Mouse (Mus musculus) brain, embryonic 18.5 days (tissue): ENCODE results near the gene Ppm1g.

Source experiments
- DNase-seq: peaks from one replicate; pipeline ENCODE4 v3.0.0-alpha.2; 2012; ENCODE audit warnings: low read depth, low spot score

The Ppm1g gene

GRCm38 (mm10) chr5:31192045-31192938, 28.2 kb downstream of the Ppm1g start:
- peak; percentile 16 for DNase-seq

GRCm38 (mm10) chr5:31190201-31190600, 30.3 kb downstream of the Ppm1g start:
- no peak for DNase-seq

- no peak for DNase-seq
These were observed 32.2 kb downstream of the Ppm1g start for GRCm38 (mm10) chr5:31188223-31188840.

DNA sequence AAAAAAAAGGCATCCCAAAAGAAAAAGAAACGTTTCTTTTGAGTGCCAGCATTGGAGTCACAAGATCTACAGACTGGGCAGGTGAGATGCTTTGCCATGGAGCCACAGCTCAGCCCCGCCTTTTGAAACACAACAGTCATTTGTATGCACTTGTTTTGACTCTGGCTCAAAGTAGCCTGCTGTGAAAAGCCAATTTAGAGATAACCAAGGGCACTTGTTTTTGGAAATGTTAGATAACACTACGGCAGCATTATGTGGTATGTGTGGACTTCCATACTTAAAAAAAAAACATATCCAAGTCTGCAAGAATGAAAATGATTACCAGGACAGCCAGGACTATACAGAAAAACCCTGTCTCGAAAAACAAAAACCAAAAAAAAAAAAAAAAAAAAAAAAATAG, 36.8 kb downstream of the Ppm1g start:
- DNase-seq, result no peak

DNA sequence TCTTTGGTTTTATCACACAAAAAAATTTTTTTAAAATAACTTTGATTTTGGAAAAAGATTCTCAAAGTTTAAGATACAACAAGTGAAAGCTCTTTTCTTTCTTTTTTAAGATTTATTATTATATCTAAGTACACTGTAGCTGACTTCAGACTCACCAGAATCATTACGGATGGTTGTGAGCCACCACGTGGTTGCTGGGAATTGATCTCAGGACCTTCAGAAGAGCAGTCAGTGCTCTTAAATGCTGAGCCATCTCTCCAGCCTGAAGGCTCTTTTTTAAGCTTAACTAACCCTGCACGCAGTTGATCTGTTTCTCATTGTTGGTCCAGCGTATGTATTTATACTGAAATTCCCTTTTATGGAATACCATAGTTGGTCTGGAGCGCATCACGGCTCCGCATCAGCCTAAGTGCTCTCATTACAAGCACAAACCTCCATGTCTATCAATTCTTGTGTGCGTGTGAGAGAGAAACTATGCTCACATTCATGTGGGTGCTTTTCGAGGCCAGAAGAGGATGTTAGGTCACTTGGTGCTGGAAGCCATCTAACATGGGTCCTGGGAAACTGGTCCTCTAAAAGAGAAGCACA, 39.2 kb downstream of the Ppm1g start:
- no peak for DNase-seq

DNA sequence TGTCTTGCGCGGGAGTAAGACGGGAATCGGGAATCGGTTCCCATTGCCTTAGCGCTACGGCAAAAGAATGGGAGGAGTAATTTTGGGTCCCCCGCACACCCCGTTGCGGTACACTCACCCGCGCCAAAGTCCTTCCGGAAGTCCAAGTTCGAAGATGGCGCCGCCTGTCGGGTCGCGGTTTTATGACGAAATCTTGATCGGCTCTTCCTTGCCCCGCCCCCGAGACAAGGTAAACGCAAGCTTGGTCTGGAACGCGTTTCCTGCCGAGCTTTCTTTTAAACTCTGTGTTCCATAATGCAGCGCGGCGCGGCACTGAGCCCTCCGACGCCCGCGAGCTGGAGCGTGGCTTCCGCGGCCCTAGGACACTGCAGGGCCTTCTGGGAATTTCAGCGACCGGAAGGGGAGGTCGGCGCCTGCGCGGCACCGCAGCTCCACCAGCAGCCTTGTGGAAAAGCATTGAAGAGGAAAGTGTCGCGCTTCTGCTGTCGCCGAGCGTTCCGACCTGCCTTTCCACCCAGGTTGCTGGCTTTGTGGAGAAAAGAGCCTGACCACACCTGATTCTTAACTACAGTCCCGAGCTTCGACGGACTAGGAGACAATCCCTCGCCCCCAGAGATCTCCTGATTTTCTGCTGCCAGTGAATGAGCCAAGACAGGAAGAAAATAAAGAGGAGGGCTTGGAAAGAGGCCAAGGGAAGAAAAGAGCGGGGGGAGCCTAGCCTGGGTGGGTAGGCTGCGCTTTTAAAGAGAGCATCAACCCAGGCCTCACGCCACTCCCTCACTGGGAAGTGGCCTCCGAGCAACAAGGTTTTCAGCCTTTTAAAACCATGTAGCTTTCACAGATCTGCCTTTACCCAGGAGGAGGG, 40.5 kb downstream of the Ppm1g start, which contains the start of the genes Gm29609 and Gtf3c2:
Gene Gm29609 (minus strand): TSS at position 146 of the 865 bp plus-strand sequence.
Gene Gtf3c2 (minus strand): TSS at position 379 of the 865 bp plus-strand sequence.
- peak; percentile 97 for DNase-seq

DNA sequence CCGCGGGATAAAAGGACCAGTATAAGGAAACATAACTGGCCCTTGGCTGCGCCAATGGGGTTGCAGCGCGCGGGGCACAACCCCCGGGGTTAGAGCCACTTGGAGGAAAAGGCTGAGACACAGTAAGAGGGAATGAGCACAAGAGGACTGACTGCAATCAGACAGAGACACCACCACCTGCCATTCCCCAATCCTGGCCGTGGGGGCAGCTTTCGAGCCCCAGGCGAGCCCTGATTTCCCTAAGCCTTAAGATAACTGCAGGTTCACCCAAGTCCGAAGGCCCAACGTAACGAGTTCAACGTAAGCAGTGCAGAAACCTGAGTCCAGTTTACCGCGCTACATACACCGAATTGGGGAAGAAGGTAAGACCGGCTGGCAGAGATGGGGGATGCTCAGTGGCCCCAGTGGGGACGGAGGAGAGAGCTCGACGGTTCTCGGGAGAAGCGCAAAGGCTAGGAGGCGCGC, 41.2 kb downstream of the Ppm1g start:
- DNase-seq, result no peak

DNA sequence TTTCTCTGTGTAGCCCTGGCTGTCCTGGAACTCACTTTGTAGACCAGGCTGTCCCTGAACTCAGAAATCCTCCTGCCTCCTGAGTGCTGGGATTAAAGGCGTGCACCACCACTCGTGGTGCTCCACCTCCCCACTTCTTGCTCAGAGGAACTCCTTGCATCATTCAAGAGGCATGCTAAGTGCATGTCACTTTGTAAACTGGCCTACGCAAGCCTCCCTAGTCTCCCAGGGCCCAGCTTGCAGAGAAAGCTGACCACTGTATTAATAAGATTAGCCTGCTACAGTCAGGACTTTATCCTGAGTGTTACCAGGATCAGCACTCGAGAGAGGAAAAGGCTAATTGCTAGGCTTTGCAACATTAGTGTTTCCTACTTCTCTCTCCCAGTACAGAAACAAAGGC, 51.9 kb downstream of the Ppm1g start:
- DNase-seq, result no peak

- DNase-seq, result no peak
These were observed 55.6 kb downstream of the Ppm1g start for GRCm38 (mm10) chr5:31164878-31165277.

DNA sequence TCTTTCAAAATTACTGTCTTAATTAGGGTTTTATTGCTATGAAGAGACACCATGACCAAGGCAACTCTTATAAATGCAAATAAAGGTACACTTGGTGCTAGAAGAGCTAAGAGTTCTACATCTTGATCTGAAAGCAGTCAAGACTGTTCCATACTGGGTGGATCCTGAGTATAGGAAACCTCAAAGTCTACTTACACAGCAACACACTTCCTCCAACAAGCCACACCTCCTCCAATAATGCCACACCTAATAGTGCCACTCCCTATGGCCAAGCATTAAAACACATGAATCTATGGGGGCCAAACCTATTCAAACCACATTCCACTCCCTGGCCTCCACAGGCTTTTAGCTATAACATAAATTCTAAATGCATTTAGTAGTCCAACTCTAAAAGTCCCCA, 58.0 kb downstream of the Ppm1g start:
- DNase-seq, result no peak

DNA sequence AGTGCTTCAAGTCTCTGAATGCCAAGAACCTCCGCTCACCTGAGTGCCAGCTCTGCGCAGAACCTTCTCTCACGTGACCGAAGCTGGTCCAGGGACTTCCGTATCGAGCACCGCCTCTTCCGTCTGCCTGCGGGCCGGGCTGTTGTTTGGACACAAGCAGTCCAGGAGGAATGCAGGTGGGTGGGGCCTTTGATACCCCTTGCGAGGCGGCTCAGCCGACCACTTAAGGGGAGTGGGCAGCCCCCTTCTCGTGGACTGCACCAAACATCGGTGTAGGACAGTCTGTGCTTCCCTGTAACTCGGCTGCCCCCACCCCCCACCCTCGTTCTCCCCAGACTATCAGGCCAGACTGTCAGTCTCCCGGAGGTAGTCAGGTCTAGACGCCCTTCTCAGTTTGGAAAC, 66.3 kb downstream of the Ppm1g start, which contains the start of gene Mpv17:
Gene Mpv17 (minus strand): TSS at position 100 of the 402 bp plus-strand sequence.
- DNase-seq, result peak; percentile 66

DNA sequence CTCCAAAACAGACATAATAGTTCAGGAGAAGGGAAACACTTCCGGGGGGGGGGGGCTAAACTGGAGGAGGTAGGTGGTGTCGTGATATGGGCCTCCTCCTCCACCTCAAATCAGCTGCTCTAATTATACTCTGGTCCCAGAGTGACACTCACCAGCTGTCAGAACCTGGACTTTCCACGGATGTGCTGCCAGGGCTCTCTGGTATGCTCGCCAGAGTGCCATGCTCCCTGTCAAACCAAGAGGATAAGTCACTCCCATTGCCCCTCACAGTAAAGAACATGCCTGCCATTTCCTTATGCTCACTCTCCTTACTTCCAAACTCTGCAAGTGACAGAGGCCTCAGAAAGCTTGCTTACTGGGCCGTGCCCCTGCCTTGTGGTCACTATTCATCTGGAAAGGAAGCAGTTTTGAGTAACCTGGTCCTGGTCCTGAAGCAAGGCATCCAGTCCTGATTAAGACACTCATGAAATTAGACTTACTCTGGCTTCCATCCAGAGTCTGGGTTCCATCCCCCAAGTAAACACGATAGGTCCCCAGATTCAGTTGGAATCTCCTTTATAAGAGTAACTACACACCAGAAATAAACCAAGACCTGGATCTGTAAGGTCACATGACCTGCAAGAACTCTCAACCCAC, 66.9 kb downstream of the Ppm1g start:
- no peak for DNase-seq
